Mouse (Mus musculus) layer of hippocampus, adult 9-11 months (tissue): ENCODE measurements around the gene Atg13.
A peak's percentile ranks its signal among the peaks of the same experiment; 100 is the strongest.
"Not testable (repeated sequence)": the region's sequence is repeated elsewhere in the genome, so short reads cannot be mapped to it uniquely, and the experiment has no call there.

ENCODE experiments used
- DNase-seq: peaks from one replicate; pipeline ENCODE4 v3.0.0; 2022

Gene Atg13

GRCm38 (mm10) chr2:91710272-91711234 is at the start of gene Atg13, which contains the start of gene Harbi1:
Gene Atg13 (minus strand): TSS chr2:91710576.
Gene Harbi1 (plus strand): TSS chr2:91710852.
- DNase-seq, result peak; percentile 91

GRCm38 (mm10) chr2:91749811-91750261 is 39.5 kb upstream of the Atg13 start:
- DNase-seq, result no peak

- DNase-seq, result no peak
These were observed 34.3 kb upstream of the Atg13 start for GRCm38 (mm10) chr2:91744686-91745085.

- no peak for DNase-seq
These were observed 29.2 kb upstream of the Atg13 start for GRCm38 (mm10) chr2:91739586-91739985.

GRCm38 (mm10) chr2:91735221-91735620 is 24.8 kb upstream of the Atg13 start:
- DNase-seq, result no peak

- DNase-seq, result peak; percentile 92
These were observed 19.8 kb upstream of the Atg13 start, which contains the start of gene Ambra1 for GRCm38 (mm10) chr2:91729971-91730821. Gene Ambra1 (plus strand): TSS chr2:91730134.

- DNase-seq, result no peak
These were observed 19.2 kb upstream of the Atg13 start for GRCm38 (mm10) chr2:91729571-91729970.

- DNase-seq, result no peak
These were observed 16.6 kb upstream of the Atg13 start for GRCm38 (mm10) chr2:91727011-91727410.

- DNase-seq, result not testable (repeated sequence)
These were observed 15.1 kb upstream of the Atg13 start for GRCm38 (mm10) chr2:91725476-91725875.

GRCm38 (mm10) chr2:91724716-91725115 is 14.3 kb upstream of the Atg13 start:
- DNase-seq, result no peak

GRCm38 (mm10) chr2:91723951-91724350 is 13.6 kb upstream of the Atg13 start:
- no peak for DNase-seq

- no peak for DNase-seq
These were observed 13.0 kb upstream of the Atg13 start for GRCm38 (mm10) chr2:91723382-91723781.

GRCm38 (mm10) chr2:91718276-91718675 is 7.9 kb upstream of the Atg13 start:
- no peak for DNase-seq

GRCm38 (mm10) chr2:91714921-91715320 is 4.5 kb upstream of the Atg13 start:
- no peak for DNase-seq

GRCm38 (mm10) chr2:91711256-91711925 is 1.0 kb upstream of the Atg13 start:
- no peak for DNase-seq

GRCm38 (mm10) chr2:91708361-91708760 is 2.0 kb downstream of the Atg13 start:
- no peak for DNase-seq

GRCm38 (mm10) chr2:91706456-91706855 is 3.9 kb downstream of the Atg13 start:
- no peak for DNase-seq

GRCm38 (mm10) chr2:91705736-91706135 is 4.6 kb downstream of the Atg13 start:
- DNase-seq, result no peak

GRCm38 (mm10) chr2:91701366-91701765 is 9.0 kb downstream of the Atg13 start:
- DNase-seq, result no peak

- DNase-seq, result no peak
These were observed 11.2 kb downstream of the Atg13 start for GRCm38 (mm10) chr2:91699225-91699624.

- DNase-seq, result no peak
These were observed 14.2 kb downstream of the Atg13 start for GRCm38 (mm10) chr2:91696225-91696590.

- peak; percentile 43 for DNase-seq
These were observed 14.7 kb downstream of the Atg13 start for GRCm38 (mm10) chr2:91695436-91696224.
